Mouse (Mus musculus) neural tube, embryonic 10.5 days (tissue): ENCODE data around the gene Abtb2.

Experiments used
- DNase-seq: peaks from one replicate; pipeline ENCODE4 v3.0.0-alpha.2; 2017; ENCODE audit warnings: low spot score; ENCODE audit errors: extremely low spot score

The Abtb2 gene

GRCm38 (mm10) chr2:103684926-103685577, 118.9 kb downstream of the Abtb2 start:
- no peak for DNase-seq

GRCm38 (mm10) chr2:103685581-103685980, 119.5 kb downstream of the Abtb2 start:
- no peak for DNase-seq

- DNase-seq = no peak
Observed at GRCm38 (mm10) chr2:103687143-103687542, 121.0 kb downstream of the Abtb2 start.

- DNase-seq = no peak
Observed at GRCm38 (mm10) chr2:103687888-103688287, 121.8 kb downstream of the Abtb2 start.

GRCm38 (mm10) chr2:103690425-103690824, 124.3 kb downstream of the Abtb2 start:
- no peak for DNase-seq

- no peak for DNase-seq
Observed at GRCm38 (mm10) chr2:103690828-103691227, 124.7 kb downstream of the Abtb2 start.

- no peak for DNase-seq
Observed at GRCm38 (mm10) chr2:103691278-103691677, 125.2 kb downstream of the Abtb2 start.

- no peak for DNase-seq
Observed at GRCm38 (mm10) chr2:103692810-103693209, 126.7 kb downstream of the Abtb2 start.

- DNase-seq = no peak
Observed at GRCm38 (mm10) chr2:103694777-103695563, 128.9 kb downstream of the Abtb2 start.

- no peak for DNase-seq
Observed at GRCm38 (mm10) chr2:103696177-103696576, 130.1 kb downstream of the Abtb2 start.

GRCm38 (mm10) chr2:103700514-103700913, 134.4 kb downstream of the Abtb2 start:
- no peak for DNase-seq

- DNase-seq = no peak
Observed at GRCm38 (mm10) chr2:103703336-103703735, 137.2 kb downstream of the Abtb2 start.

GRCm38 (mm10) chr2:103703865-103704264, 137.8 kb downstream of the Abtb2 start:
- no peak for DNase-seq

- DNase-seq = no peak
Observed at GRCm38 (mm10) chr2:103705826-103706225, 139.7 kb downstream of the Abtb2 start.

GRCm38 (mm10) chr2:103706226-103706625, 140.1 kb downstream of the Abtb2 start:
- DNase-seq = no peak

GRCm38 (mm10) chr2:103707056-103707776, 141.1 kb downstream of the Abtb2 start:
- no peak for DNase-seq

GRCm38 (mm10) chr2:103710849-103711248, 144.7 kb downstream of the Abtb2 start:
- no peak for DNase-seq

- no peak for DNase-seq
Observed at GRCm38 (mm10) chr2:103713831-103714230, 147.7 kb downstream of the Abtb2 start.

GRCm38 (mm10) chr2:103714412-103714811, 148.3 kb downstream of the Abtb2 start:
- DNase-seq = no peak

GRCm38 (mm10) chr2:103718594-103719291, 152.6 kb downstream of the Abtb2 start:
- peak; percentile 72 for DNase-seq

- DNase-seq = no peak
Observed at GRCm38 (mm10) chr2:103719292-103719646, 153.2 kb downstream of the Abtb2 start.

- DNase-seq = no peak
Observed at GRCm38 (mm10) chr2:103724521-103724920, 158.4 kb downstream of the Abtb2 start.
